29 mouse cellular contexts compared by ENCODE assay signal in the genomic region with DNA sequence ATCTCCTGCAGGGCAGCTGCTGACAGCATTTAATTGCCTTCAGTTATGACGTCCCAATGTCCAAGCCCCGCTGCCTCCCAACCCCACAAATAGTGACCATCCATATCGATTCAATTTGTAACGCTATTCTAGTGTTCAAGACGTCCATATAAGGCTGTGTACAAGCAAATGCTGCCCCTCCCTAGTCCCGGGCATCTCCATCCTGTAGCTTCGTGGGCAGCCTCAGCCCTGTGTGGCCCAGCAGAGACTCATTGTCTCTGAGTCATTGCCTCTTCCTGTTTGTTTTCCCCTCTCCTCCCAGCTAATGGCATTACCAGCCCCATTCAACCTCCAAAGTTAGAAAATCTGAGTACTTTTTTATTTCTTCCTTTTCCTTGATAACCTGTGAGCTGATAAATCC.
DNase-seq lines count a peak whose midpoint lies in the region; ATAC-seq and TF ChIP-seq lines count a peak whose summit lies in the region.
"Had no signal": no experiment of that assay in that cellular context is flagged by ENCODE, and none has a peak within 500 bp of the region (broad histone marks: within the 10 kb centered on the region; RNA-seq: fewer than 3 reads in every experiment).

No protein-coding gene starts in this region.

- no peak overlapping the region for H3K9ac ChIP-seq in midbrain, embryonic 16.5 days (ENCODE audit: low read depth, low read length)
- H3K9ac ChIP-seq in heart, postnatal 0 days (replicated peaks; ENCODE audit: low read depth, low read length), result no peak overlapping the region
- no peak overlapping the region for H3K9ac ChIP-seq in forebrain, embryonic 14.5 days (ENCODE audit: low read length)
- H3K9ac ChIP-seq: embryonic facial prominence, embryonic 15.5 days; forebrain, embryonic 12.5 days; hindbrain, embryonic 12.5 days; liver, embryonic 14.5 days; lung, embryonic 15.5 days; neural tube, embryonic 13.5 days had no signal

- no peak for TF ChIP-seq EP300 in heart, postnatal 0 days (IDR thresholded peaks at IDR 0.05; ENCODE audit: low read depth)

- H3K4me2 ChIP-seq in midbrain, embryonic 16.5 days (ENCODE audit: low read length), result no peak overlapping the region
- no peak overlapping the region for H3K4me2 ChIP-seq in heart, postnatal 0 days (ENCODE audit: low read depth, low read length)
- H3K4me2 ChIP-seq in forebrain, embryonic 14.5 days (ENCODE audit: low read length), result no peak overlapping the region
- H3K4me2 ChIP-seq: embryonic facial prominence, embryonic 15.5 days; forebrain, embryonic 12.5 days; hindbrain, embryonic 12.5 days; lung, embryonic 15.5 days; midbrain, embryonic 11.5 days; neural tube, embryonic 13.5 days had no signal

- no peaks in the 10 kb centered on the region for H3K27me3 ChIP-seq in midbrain, embryonic 10.5 days (ENCODE audit: low read depth, poor library complexity, severe bottlenecking)
- H3K27me3 ChIP-seq in midbrain, embryonic 16.5 days (ENCODE audit: control insufficient read depth, insufficient read depth, low read depth, low read length), result no peaks in the 10 kb centered on the region
- H3K27me3 ChIP-seq in heart, postnatal 0 days (ENCODE audit: control insufficient read depth, insufficient read depth, low read length), result no peaks in the 10 kb centered on the region
- no peaks in the 10 kb centered on the region for H3K27me3 ChIP-seq in cerebellum, adult 2 months (ENCODE audit: control insufficient read depth, insufficient read depth, low read length)
- no peaks in the 10 kb centered on the region for H3K27me3 ChIP-seq in forebrain, embryonic 14.5 days (replicated peaks; ENCODE audit: control insufficient read depth, insufficient read depth, low read length)
- H3K27me3 ChIP-seq: CH12.LX; embryonic facial prominence, embryonic 15.5 days; forebrain, embryonic 12.5 days; hindbrain, embryonic 12.5 days; lung, embryonic 15.5 days; neural tube, embryonic 13.5 days had no signal

- no peak for TF ChIP-seq POLR2A in cerebellum, adult 2 months (IDR thresholded peaks at IDR 0.05; ENCODE audit: borderline replicate concordance, insufficient read depth, low read length)

- peak; percentile 13 for DNase-seq in gastrocnemius, postnatal 25 days
- DNase-seq in gastrocnemius, postnatal 14 days, result no peak
- DNase-seq in midbrain, embryonic 10.5 days (ENCODE audit: low spot score), result peak; percentile 17
- no peak for DNase-seq in heart, postnatal 0 days (ENCODE audit: low spot score)
- no peak for DNase-seq in cerebellum, adult 2 months
- DNase-seq in forebrain, embryonic 14.5 days (ENCODE audit: low spot score), result no peak
- DNase-seq: adrenal gland, adult 2 months; adrenal gland, postnatal 36 days; B cell, adult 2 months; cerebellum, adult 8-10 months; cerebellum, postnatal 25 days; kidney, adult 8-10 months; kidney, postnatal 14 days; liver; right cerebral cortex, postnatal 4 days; thymus, adult 2 months; thymus, postnatal 4 days had no signal

- 56% methylated on average over 7 of the region's 7 CpGs for WGBS in midbrain, embryonic 10.5 days
- WGBS in midbrain, embryonic 16.5 days, result 41% methylated on average over 7 of the region's 7 CpGs
- WGBS in heart, postnatal 0 days, result 42% methylated on average over 7 of the region's 7 CpGs
- 44% methylated on average over 7 of the region's 7 CpGs for WGBS in cerebellum, adult 2 months
- 58% methylated on average over 7 of the region's 7 CpGs for WGBS in forebrain, embryonic 14.5 days

- H3K36me3 ChIP-seq in midbrain, embryonic 10.5 days, result no peaks in the 10 kb centered on the region
- no peaks in the 10 kb centered on the region for H3K36me3 ChIP-seq in midbrain, embryonic 16.5 days (ENCODE audit: control insufficient read depth, insufficient read depth, low read length)
- no peaks in the 10 kb centered on the region for H3K36me3 ChIP-seq in heart, postnatal 0 days (replicated peaks; ENCODE audit: control insufficient read depth, insufficient read depth, low read length)
- no peaks in the 10 kb centered on the region for H3K36me3 ChIP-seq in forebrain, embryonic 14.5 days (ENCODE audit: control insufficient read depth, insufficient read depth, low read length)
- H3K36me3 ChIP-seq: embryonic facial prominence, embryonic 10.5 days; embryonic facial prominence, embryonic 15.5 days; forebrain, embryonic 12.5 days; hindbrain, embryonic 12.5 days; lung, embryonic 15.5 days; neural tube, embryonic 13.5 days had no signal

- TF ChIP-seq CTCF in heart, postnatal 0 days (IDR thresholded peaks at IDR 0.05; ENCODE audit: low read depth), result no peak
- no peak for TF ChIP-seq CTCF in cerebellum, adult 2 months (IDR thresholded peaks at IDR 0.05; ENCODE audit: borderline replicate concordance, insufficient read depth, low read depth, low read length)

- no peak overlapping the region; the same call in 1 of the 2 replicates for H3K27ac ChIP-seq in midbrain, embryonic 10.5 days (replicated peaks)
- H3K27ac ChIP-seq in midbrain, embryonic 16.5 days (ENCODE audit: low read length), result no peak overlapping the region
- H3K27ac ChIP-seq in heart, postnatal 0 days (ENCODE audit: low read depth), result no peak overlapping the region; the same call in 1 of the 2 replicates
- H3K27ac ChIP-seq in cerebellum, adult 2 months (ENCODE audit: insufficient read depth, low read length), result no peak overlapping the region
- H3K27ac ChIP-seq in forebrain, embryonic 14.5 days (ENCODE audit: low read depth, low read length), result no peak overlapping the region
- H3K27ac ChIP-seq: embryonic facial prominence, embryonic 10.5 days; embryonic facial prominence, embryonic 15.5 days; forebrain, embryonic 12.5 days; hindbrain, embryonic 12.5 days; liver, embryonic 14.5 days; lung, embryonic 15.5 days; neural tube, embryonic 13.5 days had no signal

- H3K4me3 ChIP-seq in midbrain, embryonic 10.5 days, result no peak overlapping the region
- H3K4me3 ChIP-seq in midbrain, embryonic 16.5 days (ENCODE audit: low read depth, low read length), result no peak overlapping the region
- H3K4me3 ChIP-seq in heart, postnatal 0 days (ENCODE audit: low read depth, low read length), result no peak overlapping the region
- H3K4me3 ChIP-seq in cerebellum, adult 2 months (replicated peaks; ENCODE audit: insufficient read depth, low read depth, low read length), result no peak overlapping the region
- no peak overlapping the region for H3K4me3 ChIP-seq in forebrain, embryonic 14.5 days (ENCODE audit: low read depth, low read length)
- H3K4me3 ChIP-seq: embryonic facial prominence, embryonic 10.5 days; embryonic facial prominence, embryonic 15.5 days; forebrain, embryonic 12.5 days; hindbrain, embryonic 12.5 days; lung, embryonic 15.5 days; neural tube, embryonic 13.5 days had no signal

- H3K4me1 ChIP-seq in midbrain, embryonic 10.5 days, result peaks cover 11% of the 10 kb centered on the region
- no peaks in the 10 kb centered on the region for H3K4me1 ChIP-seq in midbrain, embryonic 16.5 days (ENCODE audit: control insufficient read depth, insufficient read depth, low read length)
- peaks cover 8% of the 10 kb centered on the region; the same call in 1 of the 2 replicates for H3K4me1 ChIP-seq in heart, postnatal 0 days (ENCODE audit: control insufficient read depth, insufficient read depth)
- H3K4me1 ChIP-seq in cerebellum, adult 2 months (ENCODE audit: control insufficient read depth, insufficient read depth, low read length), result no peaks in the 10 kb centered on the region
- H3K4me1 ChIP-seq in forebrain, embryonic 14.5 days (ENCODE audit: control insufficient read depth, insufficient read depth, low read length), result no peaks in the 10 kb centered on the region
- H3K4me1 ChIP-seq: embryonic facial prominence, embryonic 10.5 days; embryonic facial prominence, embryonic 15.5 days; forebrain, embryonic 12.5 days; lung, embryonic 15.5 days had no signal

- intact Hi-C loops in gastrocnemius, postnatal 14 days (cut with DNase I; ENCODE audit: low total_unique reads), result no loop called here

- no peaks in the 10 kb centered on the region for H3K9me3 ChIP-seq in midbrain, embryonic 10.5 days (replicated peaks)
- H3K9me3 ChIP-seq in midbrain, embryonic 16.5 days (replicated peaks; ENCODE audit: control insufficient read depth, low read length, poor library complexity, severe bottlenecking), result no peaks in the 10 kb centered on the region
- H3K9me3 ChIP-seq in heart, postnatal 0 days (replicated peaks; ENCODE audit: control insufficient read depth, low read length), result no peaks in the 10 kb centered on the region
- no peaks in the 10 kb centered on the region for H3K9me3 ChIP-seq in forebrain, embryonic 14.5 days (replicated peaks; ENCODE audit: control insufficient read depth, low read length)
- H3K9me3 ChIP-seq: embryonic facial prominence, embryonic 10.5 days; embryonic facial prominence, embryonic 15.5 days; forebrain, embryonic 12.5 days; hindbrain, embryonic 12.5 days; lung, embryonic 15.5 days; neural tube, embryonic 13.5 days had no signal

- no peak for ATAC-seq in midbrain, embryonic 16.5 days
- peak; percentile 57; the same call in 1 of the 2 replicates for ATAC-seq in heart, postnatal 0 days (ENCODE audit: insufficient read depth, low read depth)
- no peak for ATAC-seq in forebrain, embryonic 14.5 days
- ATAC-seq: activated CD4-positive, CD25-positive, alpha-beta regulatory T cell, adult 4 months; intestine, embryonic 16.5 days had no signal

Comparison
In these comparisons a context has a peak if more than half of its experiments do, and no peak if none do; other contexts are left out.
1. DNase-seq: peak in gastrocnemius, postnatal 25 days (single experiment) and midbrain, embryonic 10.5 days (single experiment); none in gastrocnemius, postnatal 14 days (single experiment), heart, postnatal 0 days (single experiment), cerebellum, adult 2 months (0 of 2) and forebrain, embryonic 14.5 days (single experiment).